Mouse (Mus musculus) urinary bladder, adult 18-20 months (tissue): ENCODE data around the gene Spint2.
A peak's percentile ranks its signal among the peaks of the same experiment; 100 is the strongest.

Source experiments
- DNase-seq, 2 experiments: peaks; one replicate each; pipeline ENCODE4 v3.0.0; 2022; ENCODE audit warnings: low spot score in 2 of 2, mixed read lengths in 2 of 2

The Spint2 gene

GRCm38 (mm10) chr7:29281201-29282073 lies at the start of gene Spint2:
Spint2 (minus strand) TSS chr7:29281912.
- DNase-seq: peak; percentile 85 to 94

- no peak for DNase-seq
These were observed 47.3 kb upstream of the Spint2 start for GRCm38 (mm10) chr7:29328984-29329383.

- no peak for DNase-seq
These were observed 45.4 kb upstream of the Spint2 start for GRCm38 (mm10) chr7:29327087-29327486.

GRCm38 (mm10) chr7:29319337-29320307 lies 37.9 kb upstream of the Spint2 start:
- DNase-seq: no peak

- no peak for DNase-seq
These were observed 36.6 kb upstream of the Spint2 start for GRCm38 (mm10) chr7:29318115-29318911.

- no peak for DNase-seq
These were observed 35.8 kb upstream of the Spint2 start for GRCm38 (mm10) chr7:29317558-29317957.

GRCm38 (mm10) chr7:29316976-29317375 lies 35.3 kb upstream of the Spint2 start:
- DNase-seq: peak in 1 of 2 experiments; percentile 43

- DNase-seq: no peak
These were observed 34.5 kb upstream of the Spint2 start for GRCm38 (mm10) chr7:29316137-29316734.

GRCm38 (mm10) chr7:29314844-29315628 lies 33.3 kb upstream of the Spint2 start:
- no peak for DNase-seq

- no peak for DNase-seq
These were observed 32.0 kb upstream of the Spint2 start for GRCm38 (mm10) chr7:29313572-29314261.

GRCm38 (mm10) chr7:29313051-29313450 lies 31.3 kb upstream of the Spint2 start:
- no peak for DNase-seq

GRCm38 (mm10) chr7:29309749-29310148 lies 28.0 kb upstream of the Spint2 start:
- DNase-seq: no peak

GRCm38 (mm10) chr7:29309221-29309721 lies 27.6 kb upstream of the Spint2 start:
- DNase-seq: no peak

GRCm38 (mm10) chr7:29307350-29308104 lies 25.8 kb upstream of the Spint2 start:
- peak; percentile 80 to 87 for DNase-seq

GRCm38 (mm10) chr7:29306619-29307018 lies 24.9 kb upstream of the Spint2 start:
- DNase-seq: no peak

- DNase-seq: no peak
These were observed 24.4 kb upstream of the Spint2 start for GRCm38 (mm10) chr7:29306108-29306507.

- no peak for DNase-seq
These were observed 23.7 kb upstream of the Spint2 start for GRCm38 (mm10) chr7:29305263-29305988.
